Mouse (Mus musculus) hindbrain, embryonic 15.5 days (tissue): ENCODE results near the gene Fam53b. TPM values are rescaled to one million over a fixed set of nuclear protein-coding genes. Genes with fewer than 3 reads are reported as not detected.

Source experiments
- ATAC-seq: fragments of 200-750 bp; cut with Nextera tagmentation; 2 replicates; pipeline ENCODE4 v1.8.0; 2017; ENCODE audit warnings: low read depth, moderate number of reproducible peaks, moderate TSS enrichment; ENCODE audit not compliant: low FRiP score
- H3K27ac ChIP-seq: fragments of 300-500 bp; sonication (generic); replicated peaks from 2 replicates; pipeline ENCODE4 v1.5.1; 2015; ENCODE audit warnings: mild to moderate bottlenecking, inconsistent platforms
- H3K27me3 ChIP-seq: fragments of 300-500 bp; sonication (generic); 2 replicates; pipeline ENCODE4 v1.6.1; 2015; ENCODE audit warnings: control low read depth, inconsistent platforms
- H3K36me3 ChIP-seq: fragments of 300-500 bp; sonication (generic); 2 replicates; pipeline ENCODE4 v1.6.1; 2015; ENCODE audit warnings: control low read depth, inconsistent platforms
- H3K4me1 ChIP-seq: fragments of 300-500 bp; sonication (generic); replicated peaks from 2 replicates; pipeline ENCODE4 v1.6.1; 2015; ENCODE audit warnings: control low read depth, inconsistent platforms
- H3K4me2 ChIP-seq: fragments of 300-500 bp; sonication (generic); 2 replicates; pipeline ENCODE4 v1.6.1; 2015; ENCODE audit warnings: moderate library complexity, mild to moderate bottlenecking, inconsistent platforms
- H3K4me3 ChIP-seq: fragments of 300-500 bp; sonication (generic); 2 replicates; pipeline ENCODE4 v1.5.1; 2015; ENCODE audit warnings: mild to moderate bottlenecking, inconsistent platforms
- H3K9ac ChIP-seq: fragments of 300-500 bp; sonication (generic); 2 replicates; pipeline ENCODE4 v1.6.1; 2015; ENCODE audit warnings: inconsistent platforms
- H3K9me3 ChIP-seq: fragments of 300-500 bp; sonication (generic); 2 replicates; pipeline ENCODE4 v1.6.1; 2016; ENCODE audit warnings: control low read depth, inconsistent platforms
- WGBS: fragments of 180-500 bp; shearing (Covaris S2); methylation state at CpG from one replicate; pipeline ENCODE4 v1.1.7; 2015; 5-methylcytosine and 5-hydroxymethylcytosine counted together
- polyA plus RNA-seq: library from polyadenylated mRNA; unstranded; fragments of >200 nt; fragmentation: Nextera tagmentation; extraction: Ambion mirVana; gene quantifications from 2 replicates; pipeline ENCODE4 v1.2.1, GENCODE M21; 2015

Fam53b gene
- polyA plus RNA-seq, 1 experiment from 2014 or later, result 17.9 TPM

- Histone ChIP-seq H3K4me2 (no peak overlapping the region), H3K4me1 (no peaks in the 10 kb centered on the region), H3K27ac (no peak overlapping the region), H3K4me3 (no peak overlapping the region), H3K27me3 (no peaks in the 10 kb centered on the region), H3K36me3 (no peaks in the 10 kb centered on the region), H3K9me3 (no peaks in the 10 kb centered on the region), H3K9ac (no peak overlapping the region)
- 83% methylated on average over 5 of the region's 5 CpGs for WGBS
- ATAC-seq, result no peak
Measured at GRCm38 (mm10) chr7:132702492-132703070, 111.1 kb downstream of the Fam53b start.

GRCm38 (mm10) chr7:132702024-132702423, 111.7 kb downstream of the Fam53b start:
- no peaks in the 10 kb centered on the region for H3K27me3 ChIP-seq
- no peak overlapping the region for H3K27ac ChIP-seq
- H3K36me3 ChIP-seq, result no peaks in the 10 kb centered on the region
- no peaks in the 10 kb centered on the region for H3K4me1 ChIP-seq
- ATAC-seq, result no peak
- no peak overlapping the region for H3K4me3 ChIP-seq
- no peak overlapping the region for H3K9ac ChIP-seq
- 82% methylated on average over 3 of the region's 3 CpGs for WGBS
- H3K9me3 ChIP-seq, result no peaks in the 10 kb centered on the region
- H3K4me2 ChIP-seq, result no peak overlapping the region

GRCm38 (mm10) chr7:132701412-132701811, 112.3 kb downstream of the Fam53b start:
- no peak overlapping the region for H3K27ac ChIP-seq
- no peaks in the 10 kb centered on the region for H3K4me1 ChIP-seq
- no peak overlapping the region for H3K9ac ChIP-seq
- H3K36me3 ChIP-seq, result no peaks in the 10 kb centered on the region
- H3K4me2 ChIP-seq, result no peak overlapping the region
- H3K27me3 ChIP-seq, result no peaks in the 10 kb centered on the region
- ATAC-seq, result no peak
- 82% methylated on average over 3 of the region's 3 CpGs for WGBS
- H3K9me3 ChIP-seq, result no peaks in the 10 kb centered on the region
- H3K4me3 ChIP-seq, result no peak overlapping the region

- Histone ChIP-seq H3K36me3 (peaks cover under 1% of the 10 kb centered on the region; the same call in 1 of the 2 replicates), H3K27ac (no peak overlapping the region), H3K4me3 (no peak overlapping the region), H3K9ac (no peak overlapping the region), H3K4me1 (no peaks in the 10 kb centered on the region), H3K9me3 (no peaks in the 10 kb centered on the region), H3K27me3 (no peaks in the 10 kb centered on the region), H3K4me2 (no peak overlapping the region)
- ATAC-seq, result no peak
- 92% methylated on average over 4 of the region's 4 CpGs for WGBS
Measured at GRCm38 (mm10) chr7:132700107-132700506, 113.6 kb downstream of the Fam53b start.

GRCm38 (mm10) chr7:132699639-132700038, 114.0 kb downstream of the Fam53b start:
- H3K27ac ChIP-seq, result no peak overlapping the region
- peaks cover 5% of the 10 kb centered on the region; the same call in 1 of the 2 replicates for H3K36me3 ChIP-seq
- no peak for ATAC-seq
- H3K9ac ChIP-seq, result no peak overlapping the region
- no peaks in the 10 kb centered on the region for H3K27me3 ChIP-seq
- no peaks in the 10 kb centered on the region for H3K4me1 ChIP-seq
- H3K4me3 ChIP-seq, result no peak overlapping the region
- no peaks in the 10 kb centered on the region for H3K9me3 ChIP-seq
- no peak overlapping the region for H3K4me2 ChIP-seq

GRCm38 (mm10) chr7:132699165-132699564, 114.5 kb downstream of the Fam53b start:
- WGBS, result 75% methylated on average over 4 of the region's 4 CpGs
- H3K9ac ChIP-seq, result no peak overlapping the region
- no peak overlapping the region for H3K27ac ChIP-seq
- no peaks in the 10 kb centered on the region for H3K4me1 ChIP-seq
- H3K27me3 ChIP-seq, result no peaks in the 10 kb centered on the region
- H3K4me2 ChIP-seq, result no peak overlapping the region
- no peak overlapping the region for H3K4me3 ChIP-seq
- H3K9me3 ChIP-seq, result no peaks in the 10 kb centered on the region
- peaks cover 6% of the 10 kb centered on the region; the same call in 1 of the 2 replicates for H3K36me3 ChIP-seq
- no peak for ATAC-seq

GRCm38 (mm10) chr7:132698737-132699136, 114.9 kb downstream of the Fam53b start:
- no peaks in the 10 kb centered on the region for H3K4me1 ChIP-seq
- no peaks in the 10 kb centered on the region for H3K9me3 ChIP-seq
- 90% methylated on average over 4 of the region's 4 CpGs for WGBS
- H3K4me2 ChIP-seq, result no peak overlapping the region
- no peak overlapping the region for H3K4me3 ChIP-seq
- no peaks in the 10 kb centered on the region for H3K27me3 ChIP-seq
- no peak overlapping the region for H3K9ac ChIP-seq
- peaks cover 6% of the 10 kb centered on the region; the same call in 1 of the 2 replicates for H3K36me3 ChIP-seq
- H3K27ac ChIP-seq, result no peak overlapping the region
- ATAC-seq, result no peak

GRCm38 (mm10) chr7:132697258-132697796, 116.4 kb downstream of the Fam53b start:
- WGBS, result 71% methylated on average over 8 of the region's 8 CpGs
- H3K4me2 ChIP-seq, result no peak overlapping the region
- no peak overlapping the region for H3K9ac ChIP-seq
- 0 out of 2 replicates have a peak, but pooled peaks cover 5% of the 10 kb centered on the region for H3K4me1 ChIP-seq
- no peak for ATAC-seq
- H3K27ac ChIP-seq, result no peak overlapping the region
- no peaks in the 10 kb centered on the region for H3K27me3 ChIP-seq
- no peaks in the 10 kb centered on the region for H3K9me3 ChIP-seq
- peaks cover 6% of the 10 kb centered on the region; the same call in 1 of the 2 replicates for H3K36me3 ChIP-seq
- no peak overlapping the region for H3K4me3 ChIP-seq

- ATAC-seq, result no peak
- WGBS, result 96% methylated on average over 2 of the region's 2 CpGs
Measured at GRCm38 (mm10) chr7:132693561-132693960, 120.1 kb downstream of the Fam53b start.

GRCm38 (mm10) chr7:132692719-132693118, 121.0 kb downstream of the Fam53b start:
- Histone ChIP-seq H3K27me3 (no peaks in the 10 kb centered on the region), H3K27ac (no peak overlapping the region), H3K4me1 (peaks cover 10% of the 10 kb centered on the region; the same call in 1 of the 2 replicates), H3K36me3 (peaks cover 6% of the 10 kb centered on the region; the same call in 1 of the 2 replicates), H3K4me3 (no peak overlapping the region), H3K9ac (no peak overlapping the region), H3K4me2 (no peak overlapping the region), H3K9me3 (no peaks in the 10 kb centered on the region)
- no peak for ATAC-seq
- WGBS, result 74% methylated on average over 9 of the region's 9 CpGs

More at GRCm38 (mm10) chr7:132693561-132693960, 120.1 kb downstream of the Fam53b start:
- Histone ChIP-seq H3K4me3 (no peak overlapping the region), H3K9me3 (no peaks in the 10 kb centered on the region), H3K4me1 (peaks cover 7% of the 10 kb centered on the region; the same call in 1 of the 2 replicates), H3K4me2 (no peak overlapping the region), H3K27me3 (no peaks in the 10 kb centered on the region), H3K27ac (no peak overlapping the region), H3K9ac (no peak overlapping the region), H3K36me3 (peaks cover 6% of the 10 kb centered on the region; the same call in 1 of the 2 replicates)

GRCm38 (mm10) chr7:132690716-132691472, 122.8 kb downstream of the Fam53b start:
- Histone ChIP-seq H3K9me3 (no peaks in the 10 kb centered on the region), H3K9ac (no peak overlapping the region), H3K27ac (no peak overlapping the region), H3K4me1 (peaks cover 10% of the 10 kb centered on the region; the same call in 1 of the 2 replicates), H3K27me3 (no peaks in the 10 kb centered on the region), H3K4me2 (no peak overlapping the region), H3K36me3 (peaks cover 6% of the 10 kb centered on the region; the same call in 1 of the 2 replicates), H3K4me3 (no peak overlapping the region)
- 91% methylated on average over 14 of the region's 14 CpGs for WGBS
- no peak for ATAC-seq

- Histone ChIP-seq H3K27me3 (no peaks in the 10 kb centered on the region), H3K36me3 (peaks cover 2% of the 10 kb centered on the region; the same call in 1 of the 2 replicates), H3K9me3 (no peaks in the 10 kb centered on the region), H3K4me3 (no peak overlapping the region), H3K27ac (no peak overlapping the region), H3K9ac (no peak overlapping the region), H3K4me1 (peaks cover 10% of the 10 kb centered on the region; the same call in 1 of the 2 replicates), H3K4me2 (no peak overlapping the region)
- WGBS, result 81% methylated on average over 5 of the region's 5 CpGs
- ATAC-seq, result no peak
Measured at GRCm38 (mm10) chr7:132689722-132690121, 124.0 kb downstream of the Fam53b start.
